Mouse (Mus musculus): ENCODE measurements at regions not wholly inside any gene's neighbourhood (a gene's known extent, or its start where the extent isn't known, plus 50 kb on each side); places are given as distances from the start of the nearest gene placed in this dataset.

GRCm38 (mm10) chr3:41350331-41350730 lies 205.2 kb upstream of the Jade1 start:
- no peak overlapping the region for H3K27ac ChIP-seq
- no peaks in the 10 kb centered on the region for H3K36me3 ChIP-seq
- H3K4me2 ChIP-seq: no peak overlapping the region
- no peak overlapping the region for H3K4me3 ChIP-seq (replicated peaks)
- 59% methylated on average over 3 of the region's 3 CpGs for WGBS
- H3K9ac ChIP-seq: no peak overlapping the region
- no peaks in the 10 kb centered on the region for H3K9me3 ChIP-seq (replicated peaks)
- no peaks in the 10 kb centered on the region for H3K27me3 ChIP-seq
- H3K4me1 ChIP-seq: no peaks in the 10 kb centered on the region
- no peak for ATAC-seq (replicated peaks; ENCODE audit: low FRiP score)

- Histone ChIP-seq H3K9ac (no peak overlapping the region), H3K36me3 (no peaks in the 10 kb centered on the region), H3K4me2 (no peak overlapping the region), H3K9me3 (replicated peaks) (no peaks in the 10 kb centered on the region), H3K27ac (no peak overlapping the region), H3K4me1 (no peaks in the 10 kb centered on the region), H3K4me3 (replicated peaks) (no peak overlapping the region), H3K27me3 (no peaks in the 10 kb centered on the region)
- WGBS: 81% methylated on average over 1 of the region's 1 CpGs
- ATAC-seq (replicated peaks; ENCODE audit: low FRiP score): no peak
These were observed 206.7 kb upstream of the Jade1 start for GRCm38 (mm10) chr3:41348795-41349194.

- Histone ChIP-seq H3K4me3 (replicated peaks) (no peak overlapping the region), H3K9me3 (replicated peaks) (no peaks in the 10 kb centered on the region), H3K4me1 (no peaks in the 10 kb centered on the region), H3K36me3 (no peaks in the 10 kb centered on the region), H3K27me3 (no peaks in the 10 kb centered on the region), H3K27ac (no peak overlapping the region), H3K9ac (no peak overlapping the region), H3K4me2 (no peak overlapping the region)
- 74% methylated on average over 5 of the region's 5 CpGs for WGBS
- no peak for ATAC-seq (replicated peaks; ENCODE audit: low FRiP score)
These were observed 208.7 kb upstream of the Jade1 start for GRCm38 (mm10) chr3:41346863-41347262.

DNA sequence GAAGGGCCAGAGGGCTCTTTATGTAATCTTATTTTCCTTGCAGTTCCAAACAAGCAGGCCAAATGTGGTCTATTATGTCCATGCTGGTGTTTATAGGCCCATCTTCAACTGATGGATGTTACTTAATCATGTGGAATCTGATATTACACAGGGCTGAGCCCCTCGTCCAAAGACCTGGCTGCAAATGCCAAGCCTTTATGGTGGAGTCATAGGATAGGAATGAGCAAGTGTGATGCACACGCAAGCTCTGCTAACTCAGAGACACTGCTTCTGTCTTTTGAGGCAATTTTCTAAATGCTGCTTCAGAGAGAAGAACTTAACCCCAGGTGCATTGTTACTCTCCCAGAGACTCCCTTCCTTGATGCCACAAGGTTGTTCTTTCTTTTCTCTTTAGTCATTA lies 212.1 kb upstream of the Jade1 start:
- Histone ChIP-seq H3K27ac (no peak overlapping the region), H3K27me3 (no peaks in the 10 kb centered on the region), H3K36me3 (no peaks in the 10 kb centered on the region), H3K9ac (no peak overlapping the region), H3K9me3 (replicated peaks) (no peaks in the 10 kb centered on the region), H3K4me3 (replicated peaks) (no peak overlapping the region), H3K4me2 (no peak overlapping the region), H3K4me1 (no peaks in the 10 kb centered on the region)
- WGBS: 72% methylated on average over 2 of the region's 2 CpGs
- ATAC-seq (replicated peaks; ENCODE audit: low FRiP score): no peak

- ATAC-seq (replicated peaks; ENCODE audit: low FRiP score): no peak
- no peaks in the 10 kb centered on the region for H3K36me3 ChIP-seq
- no peaks in the 10 kb centered on the region; the same call in 1 of the 2 replicates for H3K9me3 ChIP-seq (replicated peaks)
- WGBS: 49% methylated on average over 7 of the region's 7 CpGs
- H3K27me3 ChIP-seq: no peaks in the 10 kb centered on the region
- no peaks in the 10 kb centered on the region for H3K4me1 ChIP-seq
- no peak overlapping the region for H3K27ac ChIP-seq
- H3K4me2 ChIP-seq: no peak overlapping the region
- no peak overlapping the region for H3K9ac ChIP-seq
- no peak overlapping the region for H3K4me3 ChIP-seq (replicated peaks)
These were observed 223.1 kb upstream of the Jade1 start for GRCm38 (mm10) chr3:41332481-41332880.

DNA sequence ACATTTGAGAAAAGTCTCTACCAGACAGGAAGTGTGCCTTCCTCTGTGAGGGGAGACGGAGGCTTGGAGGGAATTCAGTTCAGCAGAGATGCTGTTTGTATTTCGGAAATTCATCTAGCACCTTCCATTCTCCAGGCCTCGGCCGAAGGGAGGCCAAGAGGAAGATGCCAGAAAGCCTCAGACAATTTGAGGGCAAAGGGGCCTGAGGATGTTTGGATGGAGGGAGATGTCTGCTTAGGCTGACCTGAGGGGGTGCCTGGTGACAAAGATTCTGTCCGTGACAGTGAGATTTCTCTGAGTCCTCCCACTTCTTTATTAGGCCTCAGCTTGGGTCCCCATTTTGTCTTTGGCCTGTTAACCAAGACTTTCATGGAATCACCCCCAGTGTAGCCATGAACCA lies 225.2 kb upstream of the Jade1 start:
- Histone ChIP-seq H3K4me3 (replicated peaks) (no peak overlapping the region), H3K4me1 (peaks cover 6% of the 10 kb centered on the region; the same call in 1 of the 2 replicates), H3K4me2 (no peak overlapping the region), H3K9ac (no peak overlapping the region), H3K27ac (no peak overlapping the region), H3K27me3 (no peaks in the 10 kb centered on the region), H3K36me3 (no peaks in the 10 kb centered on the region), H3K9me3 (replicated peaks) (no peaks in the 10 kb centered on the region; the same call in 1 of the 2 replicates)
- WGBS: 77% methylated on average over 5 of the region's 5 CpGs
- no peak for ATAC-seq (replicated peaks; ENCODE audit: low FRiP score)

DNA sequence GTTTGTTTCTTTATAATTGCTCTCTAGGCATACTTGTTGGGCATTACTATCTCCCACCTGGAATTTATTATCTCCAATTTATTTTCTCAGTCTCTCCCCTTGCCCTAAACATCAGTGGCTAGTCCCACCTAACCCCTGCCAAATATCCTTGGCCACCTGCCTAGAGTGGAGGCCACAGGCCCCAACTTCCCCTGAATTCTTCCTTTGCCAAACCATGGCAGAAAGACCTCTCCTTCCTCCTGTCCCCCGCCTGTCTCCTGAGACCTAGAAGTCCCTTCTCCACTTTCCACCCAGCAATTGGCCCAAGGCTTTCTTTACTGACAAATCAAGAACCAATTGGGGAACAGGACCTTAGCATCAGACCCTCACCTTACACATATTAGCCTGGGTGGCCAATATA lies 226.7 kb upstream of the Jade1 start:
- WGBS: 74% methylated on average over 1 of the region's 1 CpGs
- Histone ChIP-seq H3K27ac (no peak overlapping the region), H3K4me1 (peaks cover 6% of the 10 kb centered on the region; the same call in 1 of the 2 replicates), H3K27me3 (no peaks in the 10 kb centered on the region), H3K36me3 (no peaks in the 10 kb centered on the region), H3K9me3 (replicated peaks) (no peaks in the 10 kb centered on the region; the same call in 1 of the 2 replicates), H3K4me3 (replicated peaks) (no peak overlapping the region), H3K4me2 (no peak overlapping the region), H3K9ac (no peak overlapping the region)
- no peak for ATAC-seq (replicated peaks; ENCODE audit: low FRiP score)

DNA sequence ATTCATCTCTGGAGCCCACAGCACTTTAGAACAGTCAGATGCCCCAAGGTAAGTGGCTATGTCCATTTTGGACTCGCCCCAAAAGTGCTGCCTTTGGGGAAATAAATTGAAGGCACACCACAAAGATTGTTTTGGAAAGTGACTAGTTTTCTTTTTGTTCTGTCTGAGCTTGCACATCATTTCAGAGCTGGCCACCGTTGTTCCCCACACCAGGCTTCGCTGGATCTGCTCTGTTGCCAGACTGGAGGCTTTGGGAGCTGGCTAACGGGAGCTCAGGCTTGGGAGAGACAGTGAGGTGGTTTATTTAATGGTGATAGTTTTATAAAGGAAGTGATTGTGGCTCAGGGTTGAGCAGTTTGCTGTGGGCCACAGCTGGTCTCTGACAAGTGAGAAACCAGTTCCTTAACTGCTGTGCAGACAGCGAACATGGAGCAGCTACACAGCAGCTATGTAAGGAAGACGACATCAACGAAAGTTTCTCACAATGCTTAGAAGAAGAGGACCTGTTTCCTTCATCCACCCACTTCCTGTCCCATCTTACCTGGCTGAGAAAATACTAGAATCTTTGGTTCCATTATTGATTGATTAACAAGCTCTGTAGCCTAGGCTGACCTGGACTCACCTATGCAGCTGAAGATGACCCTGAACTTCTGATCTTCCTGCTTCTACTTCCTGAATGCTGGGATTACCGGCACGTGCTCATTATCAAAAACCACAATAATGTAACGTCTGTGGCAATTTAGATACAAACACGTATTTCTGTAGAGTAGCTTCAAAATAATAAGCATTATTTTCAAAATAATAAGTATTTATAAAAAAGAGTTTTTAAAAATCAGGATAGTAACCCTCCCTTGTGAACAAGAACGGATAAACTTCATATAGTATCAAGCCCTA lies 229.1 kb upstream of the Jade1 start:
- no peaks in the 10 kb centered on the region for H3K27me3 ChIP-seq
- ATAC-seq (replicated peaks; ENCODE audit: low FRiP score): no peak

GRCm38 (mm10) chr3:41321808-41322207 lies 233.7 kb upstream of the Jade1 start:
- ATAC-seq (replicated peaks; ENCODE audit: low FRiP score): no peak
- Histone ChIP-seq H3K36me3 (no peaks in the 10 kb centered on the region), H3K4me3 (replicated peaks) (no peak overlapping the region), H3K9me3 (replicated peaks) (no peaks in the 10 kb centered on the region), H3K9ac (no peak overlapping the region), H3K4me1 (peaks cover 29% of the 10 kb centered on the region), H3K4me2 (no peak overlapping the region), H3K27ac (no peak overlapping the region), H3K27me3 (no peaks in the 10 kb centered on the region)
- 86% methylated on average over 1 of the region's 1 CpGs for WGBS

More for the DNA sequence above, 229.1 kb upstream of the Jade1 start:
- WGBS: 65% methylated on average over 12 of the region's 12 CpGs
- Histone ChIP-seq H3K9ac (no peak overlapping the region), H3K27ac (peak overlapping the region; percentile 41; the same call in 1 of the 2 replicates), H3K36me3 (no peaks in the 10 kb centered on the region), H3K4me1 (peaks cover 6% of the 10 kb centered on the region; the same call in 1 of the 2 replicates), H3K4me3 (replicated peaks) (no peak overlapping the region), H3K4me2 (no peak overlapping the region), H3K9me3 (replicated peaks) (no peaks in the 10 kb centered on the region)

GRCm38 (mm10) chr3:41319214-41319856 lies 236.2 kb upstream of the Jade1 start:
- no peak overlapping the region for H3K4me3 ChIP-seq (replicated peaks)
- H3K27ac ChIP-seq: no peak overlapping the region
- WGBS: 49% methylated on average over 5 of the region's 5 CpGs
- no peak overlapping the region for H3K4me2 ChIP-seq
- peaks cover 23% of the 10 kb centered on the region for H3K4me1 ChIP-seq
- no peaks in the 10 kb centered on the region for H3K36me3 ChIP-seq
- H3K9me3 ChIP-seq (replicated peaks): no peaks in the 10 kb centered on the region
- no peak for ATAC-seq (replicated peaks; ENCODE audit: low FRiP score)
- no peaks in the 10 kb centered on the region for H3K27me3 ChIP-seq
- no peak overlapping the region for H3K9ac ChIP-seq

DNA sequence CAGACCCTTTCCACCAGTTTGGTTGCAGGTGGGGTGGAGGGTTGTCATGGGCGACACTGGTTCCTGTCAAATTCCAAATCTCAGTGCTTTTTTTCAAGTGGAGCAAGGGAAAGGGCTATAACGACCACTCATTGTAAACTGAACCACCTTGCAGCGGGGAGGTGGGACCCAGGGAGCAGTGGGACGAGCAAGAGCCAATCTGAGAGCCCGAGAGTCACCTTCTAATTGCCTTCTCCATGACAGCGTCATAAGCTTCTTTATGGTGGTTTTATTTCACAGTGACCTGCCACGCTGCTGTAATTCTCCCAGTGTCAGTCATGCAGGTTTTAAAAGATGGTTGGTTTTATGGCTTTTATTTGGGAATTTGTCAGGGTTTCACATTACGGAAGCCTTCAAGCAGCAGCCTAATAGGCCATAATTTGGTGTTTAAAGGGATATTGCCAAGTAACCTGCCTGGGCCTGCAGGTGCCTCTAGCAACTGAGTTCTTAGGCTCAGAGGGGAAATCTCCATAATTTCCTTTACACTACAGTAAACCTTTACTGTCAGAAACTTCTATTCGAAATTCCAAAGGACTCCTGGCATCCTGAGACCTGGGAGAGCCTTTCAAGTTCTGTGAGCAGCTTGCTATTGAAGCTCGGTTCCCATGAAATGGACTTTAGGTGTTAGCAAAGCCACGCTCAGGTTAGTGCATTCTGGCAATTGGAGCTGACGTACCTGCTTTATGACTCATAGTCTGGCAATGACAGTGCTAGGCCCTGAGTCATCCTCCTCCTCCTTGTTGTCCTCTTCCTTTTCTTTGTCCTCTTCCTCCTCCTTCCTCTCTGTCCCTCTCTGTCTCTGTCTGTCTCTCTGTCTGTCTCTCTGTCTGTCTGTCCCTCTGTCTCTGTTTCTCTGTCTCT lies 235.6 kb upstream of the Pgrmc2 start:
- H3K4me1 ChIP-seq: peaks cover 23% of the 10 kb centered on the region
- no peak overlapping the region for H3K9ac ChIP-seq
- H3K36me3 ChIP-seq: no peaks in the 10 kb centered on the region
- no peaks in the 10 kb centered on the region for H3K27me3 ChIP-seq
- 0 out of 2 replicates have a peak overlapping the region, but pooled peaks have one; percentile 27 for H3K27ac ChIP-seq
- no peak overlapping the region for H3K4me3 ChIP-seq (replicated peaks)
- 0 out of 2 replicates have a peak overlapping the region, but pooled peaks have one; percentile 1 for H3K4me2 ChIP-seq
- no peaks in the 10 kb centered on the region for H3K9me3 ChIP-seq (replicated peaks)
- ATAC-seq (replicated peaks; ENCODE audit: low FRiP score): peak; percentile 69
- 26% methylated on average over 12 of the region's 12 CpGs for WGBS

Data from kidney, embryonic 15.5 days (tissue).